Mouse (Mus musculus): ENCODE measurements around the gene Sem1. TPM values are rescaled to one million over a fixed set of nuclear protein-coding genes. Genes with fewer than 3 reads are reported as not detected.

The Sem1 gene
- polyA plus RNA-seq (2021; fragmentation: Nextera tagmentation), result 188 and 213 TPM in 2 replicates
- long read RNA-seq, experiment 1, transcript Sem1-201 (3 exons, 1,472 nt), result major isoform, 254 of 255 reads
- long read RNA-seq, experiment 1, partial matches to known transcripts, result 0 of 255 reads
- long read RNA-seq, experiment 1, other reads (novel, unspliced or antisense), result 1 of 255 reads
- long read RNA-seq, experiment 2, transcript Sem1-201 (3 exons, 1,472 nt), result major isoform, 36 of 38 reads
- long read RNA-seq, experiment 2, partial matches to known transcripts, result 0 of 38 reads
- long read RNA-seq, experiment 2, other reads (novel, unspliced or antisense), result 0 of 38 reads

GRCm38 (mm10) chr6:6578304-6579149 lies at the start of gene Sem1:
Gene Sem1 (minus strand): TSS chr6:6578663.

Measured in layer of hippocampus, adult 6 months (tissue).